Mouse (Mus musculus): ENCODE data around the gene Ubald2. TPM values are rescaled to one million over a fixed set of nuclear protein-coding genes. Genes with fewer than 3 reads are reported as not detected.
A peak's percentile ranks its signal among the peaks of the same experiment; 100 is the strongest.
"Not testable (repeated sequence)": the region's sequence is repeated elsewhere in the genome, so short reads cannot be mapped to it uniquely, and the experiment has no call there.

The Ubald2 gene
- total RNA-seq, 2 experiments from 2014 or later: 45.8 to 62.5 TPM

- no peak for ATAC-seq (replicated peaks; ENCODE audit: poor library complexity, severe bottlenecking)
Measured at GRCm38 (mm10) chr11:116447822-116448221, 13.9 kb downstream of the Ubald2 start.

- ATAC-seq (replicated peaks; ENCODE audit: poor library complexity, severe bottlenecking): no peak
Measured at GRCm38 (mm10) chr11:116449341-116449740, 15.4 kb downstream of the Ubald2 start.

GRCm38 (mm10) chr11:116453889-116454288, 20.0 kb downstream of the Ubald2 start:
- ATAC-seq (replicated peaks; ENCODE audit: poor library complexity, severe bottlenecking): no peak

GRCm38 (mm10) chr11:116456234-116456633, 22.3 kb downstream of the Ubald2 start:
- ATAC-seq (replicated peaks; ENCODE audit: poor library complexity, severe bottlenecking): no peak

GRCm38 (mm10) chr11:116459786-116460185, 25.9 kb downstream of the Ubald2 start:
- ATAC-seq (replicated peaks; ENCODE audit: poor library complexity, severe bottlenecking): no peak

GRCm38 (mm10) chr11:116463338-116463737, 29.4 kb downstream of the Ubald2 start:
- ATAC-seq (replicated peaks; ENCODE audit: poor library complexity, severe bottlenecking): no peak

GRCm38 (mm10) chr11:116463833-116464232, 29.9 kb downstream of the Ubald2 start:
- peak; percentile 95 for ATAC-seq (replicated peaks; ENCODE audit: poor library complexity, severe bottlenecking)

- no peak for ATAC-seq (replicated peaks; ENCODE audit: poor library complexity, severe bottlenecking)
Measured at GRCm38 (mm10) chr11:116466141-116466540, 32.2 kb downstream of the Ubald2 start, which contains the start of gene Qrich2. TSS of gene Qrich2 (minus strand) at chr11:116466241.

- not testable (repeated sequence) for ATAC-seq (replicated peaks; ENCODE audit: poor library complexity, severe bottlenecking)
Measured at GRCm38 (mm10) chr11:116468338-116468737, 34.4 kb downstream of the Ubald2 start.

GRCm38 (mm10) chr11:116470249-116470648, 36.4 kb downstream of the Ubald2 start:
- no peak for ATAC-seq (replicated peaks; ENCODE audit: poor library complexity, severe bottlenecking)

- ATAC-seq (replicated peaks; ENCODE audit: poor library complexity, severe bottlenecking): no peak
Measured at GRCm38 (mm10) chr11:116470896-116471295, 37.0 kb downstream of the Ubald2 start.

GRCm38 (mm10) chr11:116472275-116472674, 38.4 kb downstream of the Ubald2 start:
- ATAC-seq (replicated peaks; ENCODE audit: poor library complexity, severe bottlenecking): no peak

GRCm38 (mm10) chr11:116476041-116476440, 42.1 kb downstream of the Ubald2 start:
- no peak for ATAC-seq (replicated peaks; ENCODE audit: poor library complexity, severe bottlenecking)

GRCm38 (mm10) chr11:116476696-116477095, 42.8 kb downstream of the Ubald2 start:
- no peak for ATAC-seq (replicated peaks; ENCODE audit: poor library complexity, severe bottlenecking)

- ATAC-seq (replicated peaks; ENCODE audit: poor library complexity, severe bottlenecking): no peak
Measured at GRCm38 (mm10) chr11:116477160-116477759, 43.4 kb downstream of the Ubald2 start.

GRCm38 (mm10) chr11:116478978-116479377, 45.1 kb downstream of the Ubald2 start:
- no peak for ATAC-seq (replicated peaks; ENCODE audit: poor library complexity, severe bottlenecking)

GRCm38 (mm10) chr11:116479832-116480231, 45.9 kb downstream of the Ubald2 start:
- no peak for ATAC-seq (replicated peaks; ENCODE audit: poor library complexity, severe bottlenecking)

- no peak for ATAC-seq (replicated peaks; ENCODE audit: poor library complexity, severe bottlenecking)
Measured at GRCm38 (mm10) chr11:116480975-116481374, 47.1 kb downstream of the Ubald2 start.

GRCm38 (mm10) chr11:116481776-116482175, 47.9 kb downstream of the Ubald2 start:
- ATAC-seq (replicated peaks; ENCODE audit: poor library complexity, severe bottlenecking): no peak

GRCm38 (mm10) chr11:116484261-116484660, 50.4 kb downstream of the Ubald2 start:
- ATAC-seq (replicated peaks; ENCODE audit: poor library complexity, severe bottlenecking): no peak

- ATAC-seq (replicated peaks; ENCODE audit: poor library complexity, severe bottlenecking): no peak
Measured at GRCm38 (mm10) chr11:116488207-116488606, 54.3 kb downstream of the Ubald2 start.
